Mouse (Mus musculus): ENCODE results near the gene Ruvbl2. TPM values are rescaled to one million over a fixed set of nuclear protein-coding genes. Genes with fewer than 3 reads are reported as not detected.

Ruvbl2 gene
- total RNA-seq, 2 experiments from 2014 or later, result 44.5 to 44.9 TPM

- DNase-seq (ENCODE audit: low spot score in 2 of 2), result no peak
These were observed 23.9 kb upstream of the Ruvbl2 start for GRCm38 (mm10) chr7:45461781-45462180.

GRCm38 (mm10) chr7:45461326-45461725 lies 23.4 kb upstream of the Ruvbl2 start:
- no peak for DNase-seq (ENCODE audit: low spot score in 2 of 2)

GRCm38 (mm10) chr7:45460860-45461314 lies 23.0 kb upstream of the Ruvbl2 start:
- DNase-seq (ENCODE audit: low spot score in 2 of 2), result peak in 1 of 2 experiments; percentile 56

- DNase-seq (ENCODE audit: low spot score in 2 of 2), result no peak
These were observed 22.5 kb upstream of the Ruvbl2 start for GRCm38 (mm10) chr7:45460377-45460776.

GRCm38 (mm10) chr7:45459564-45460140 lies 21.8 kb upstream of the Ruvbl2 start, which contains the start of gene Ftl1:
TSS of gene Ftl1 (minus strand) at chr7:45459884.
- peak; percentile 93 to 95 for DNase-seq (ENCODE audit: low spot score in 2 of 2)

- peak; percentile 81 to 87 for DNase-seq (ENCODE audit: low spot score in 2 of 2)
These were observed 21.1 kb upstream of the Ruvbl2 start for GRCm38 (mm10) chr7:45458748-45459563.

- no peak for DNase-seq (ENCODE audit: low spot score in 2 of 2)
These were observed 19.5 kb upstream of the Ruvbl2 start for GRCm38 (mm10) chr7:45457204-45458060.

GRCm38 (mm10) chr7:45456721-45457203 lies 18.9 kb upstream of the Ruvbl2 start:
- no peak for DNase-seq (ENCODE audit: low spot score in 2 of 2)

- no peak for DNase-seq (ENCODE audit: low spot score in 2 of 2)
These were observed 18.2 kb upstream of the Ruvbl2 start for GRCm38 (mm10) chr7:45455932-45456696.

- DNase-seq (ENCODE audit: low spot score in 2 of 2), result no peak
These were observed 17.1 kb upstream of the Ruvbl2 start for GRCm38 (mm10) chr7:45454971-45455370.

GRCm38 (mm10) chr7:45451344-45451982 lies 13.6 kb upstream of the Ruvbl2 start:
- DNase-seq (ENCODE audit: low spot score in 2 of 2), result peak; percentile 91

GRCm38 (mm10) chr7:45449974-45450373 lies 12.1 kb upstream of the Ruvbl2 start:
- DNase-seq (ENCODE audit: low spot score in 2 of 2), result no peak

GRCm38 (mm10) chr7:45447325-45447990 lies 9.6 kb upstream of the Ruvbl2 start:
- no peak for DNase-seq (ENCODE audit: low spot score in 2 of 2)

- DNase-seq (ENCODE audit: low spot score in 2 of 2), result no peak
These were observed 8.7 kb upstream of the Ruvbl2 start for GRCm38 (mm10) chr7:45446589-45446988.

GRCm38 (mm10) chr7:45443526-45444420 lies 5.9 kb upstream of the Ruvbl2 start:
- DNase-seq (ENCODE audit: low spot score in 2 of 2), result no peak

GRCm38 (mm10) chr7:45437046-45437445 lies 850 bp downstream of the Ruvbl2 start:
- DNase-seq (ENCODE audit: low spot score in 2 of 2), result no peak

- DNase-seq (ENCODE audit: low spot score in 2 of 2), result no peak
These were observed 1.5 kb downstream of the Ruvbl2 start for GRCm38 (mm10) chr7:45436444-45436843.

GRCm38 (mm10) chr7:45435038-45435437 lies 2.9 kb downstream of the Ruvbl2 start:
- no peak for DNase-seq (ENCODE audit: low spot score in 2 of 2)

Measured in layer of hippocampus, postnatal 10 days (tissue).